9 mouse cellular contexts compared by ENCODE assay signal in the genomic region with DNA sequence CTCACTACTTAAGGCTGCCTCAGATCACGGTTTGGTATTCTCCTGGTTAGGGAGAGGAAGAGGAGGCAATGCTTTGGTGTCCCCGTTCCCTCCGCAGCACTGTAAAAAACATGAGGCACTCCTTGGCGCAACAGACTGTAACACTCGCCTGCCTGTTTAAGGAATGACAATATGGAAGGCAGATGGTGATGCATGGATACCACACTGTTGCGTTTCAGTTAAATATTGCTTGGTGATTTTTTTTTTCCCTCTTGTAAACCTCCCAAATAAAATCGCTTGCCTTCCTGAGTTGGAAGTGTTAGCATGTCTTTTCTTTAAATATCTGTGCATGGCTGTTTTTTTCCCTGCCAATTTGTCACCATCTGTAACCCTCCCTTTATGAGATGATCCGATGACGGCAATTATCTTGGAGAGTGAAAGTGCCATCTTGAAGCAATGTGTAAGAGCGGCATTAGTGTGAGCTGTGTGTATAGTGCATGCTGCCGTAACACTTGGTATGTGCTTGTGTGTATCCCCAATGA. TPM values are rescaled to one million over a fixed set of nuclear protein-coding genes. Genes with fewer than 3 reads are reported as not detected.
A peak's percentile ranks its signal among the peaks of the same experiment; 100 is the strongest.
DNase-seq lines count a peak whose midpoint lies in the region; ATAC-seq lines count a peak whose summit lies in the region.
"Had no signal": no experiment of that assay in that cellular context is flagged by ENCODE, and none has a peak within 500 bp of the region (broad histone marks: within the 10 kb centered on the region; RNA-seq: fewer than 3 reads in every experiment).

No protein-coding gene starts in this region.

- no peaks in the 10 kb centered on the region for H3K36me3 ChIP-seq in lung, embryonic 15.5 days
- H3K36me3 ChIP-seq in forebrain, embryonic 15.5 days: no peaks in the 10 kb centered on the region
- no peaks in the 10 kb centered on the region for H3K36me3 ChIP-seq in limb, embryonic 12.5 days

- no peak for DNase-seq in lung, postnatal 10 days
- peak; percentile 58 for DNase-seq in right cerebral cortex, postnatal 25 days
- DNase-seq in cerebellum, adult 18-20 months: no peak
- DNase-seq: gastrocnemius, postnatal 14 days; kidney, postnatal 25 days had no signal

- H3K4me1 ChIP-seq in lung, embryonic 15.5 days: peaks cover 13% of the 10 kb centered on the region; the same call in 1 of the 2 replicates
- H3K4me1 ChIP-seq in forebrain, embryonic 15.5 days: peaks cover 25% of the 10 kb centered on the region
- peaks cover 16% of the 10 kb centered on the region; the same call in 1 of the 2 replicates for H3K4me1 ChIP-seq in limb, embryonic 12.5 days (replicated peaks)

- WGBS in lung, embryonic 15.5 days: 51% methylated on average over 11 of the region's 11 CpGs
- 41% methylated on average over 11 of the region's 11 CpGs for WGBS in forebrain, embryonic 15.5 days
- WGBS in limb, embryonic 12.5 days: 44% methylated on average over 11 of the region's 11 CpGs

- ATAC-seq in lung, embryonic 15.5 days (ENCODE audit: borderline replicate concordance, extremely low read depth, low FRiP score, low TSS enrichment): no peak
- peak; percentile 75 for ATAC-seq in forebrain, embryonic 15.5 days (replicated peaks)
- ATAC-seq in limb, embryonic 12.5 days (ENCODE audit: insufficient number of reproducible peaks, insufficient read depth, low FRiP score, low TSS enrichment, low read depth): no peak
- ATAC-seq in erythroid progenitor cell, adult 5-6 weeks (replicated peaks; ENCODE audit: low FRiP score, poor library complexity, severe bottlenecking): no peak

- H3K4me2 ChIP-seq in lung, embryonic 15.5 days: peak overlapping the region; percentile 94
- peak overlapping the region; percentile 88 for H3K4me2 ChIP-seq in forebrain, embryonic 15.5 days (replicated peaks)
- H3K4me2 ChIP-seq in limb, embryonic 12.5 days: peak overlapping the region; percentile 93

- no peak overlapping the region for H3K4me3 ChIP-seq in lung, embryonic 15.5 days
- H3K4me3 ChIP-seq in forebrain, embryonic 15.5 days: peak overlapping the region; percentile 56
- 0 out of 2 replicates have a peak overlapping the region, but pooled peaks have one; percentile 65 for H3K4me3 ChIP-seq in limb, embryonic 12.5 days (replicated peaks)

- H3K9ac ChIP-seq in lung, embryonic 15.5 days: no peak overlapping the region
- peak overlapping the region; percentile 67; the same call in 1 of the 2 replicates for H3K9ac ChIP-seq in forebrain, embryonic 15.5 days (replicated peaks)
- H3K9ac ChIP-seq in limb, embryonic 12.5 days (replicated peaks): no peak overlapping the region

- H3K9me3 ChIP-seq in lung, embryonic 15.5 days: no peaks in the 10 kb centered on the region
- H3K9me3 ChIP-seq in forebrain, embryonic 15.5 days: no peaks in the 10 kb centered on the region
- no peaks in the 10 kb centered on the region for H3K9me3 ChIP-seq in limb, embryonic 12.5 days

- no peak overlapping the region for H3K27ac ChIP-seq in lung, embryonic 15.5 days
- H3K27ac ChIP-seq in forebrain, embryonic 15.5 days (replicated peaks): peak overlapping the region; percentile 63
- H3K27ac ChIP-seq in limb, embryonic 12.5 days: no peak overlapping the region

- peaks cover 29% of the 10 kb centered on the region for H3K27me3 ChIP-seq in lung, embryonic 15.5 days
- H3K27me3 ChIP-seq in forebrain, embryonic 15.5 days: no peaks in the 10 kb centered on the region
- peaks cover 33% of the 10 kb centered on the region for H3K27me3 ChIP-seq in limb, embryonic 12.5 days

RNA-seq across cellular contexts. Expression of a gene that starts 0.7 kb away (rescaled TPM):
- 2.4 and 3.2 TPM in 2 replicates for polyA plus RNA-seq in lung, embryonic 15.5 days (2015; fragmentation: Nextera tagmentation; extraction: Ambion mirVana)
- 11.9 and 12.7 TPM in 2 replicates for polyA plus RNA-seq in forebrain, embryonic 15.5 days (2015; fragmentation: Nextera tagmentation; extraction: Ambion mirVana)
- 5.9 TPM in 2 replicates for polyA plus RNA-seq in limb, embryonic 12.5 days (2016; fragmentation: Nextera tagmentation; extraction: Ambion mirVana)
- total RNA-seq in erythroid progenitor cell, adult 5-6 weeks (2015; ENCODE audit: low replicate concordance): not detected in 2 replicates
- total RNA-seq in erythroid progenitor cell, adult 5-6 weeks (2017; ENCODE audit: low replicate concordance): not detected in 2 replicates

RNA-seq across cellular contexts. Expression of a gene that starts 7.8 kb away (rescaled TPM):
- 0.93 and 1.1 TPM in 2 replicates for polyA plus RNA-seq in lung, embryonic 15.5 days (2015; fragmentation: Nextera tagmentation; extraction: Ambion mirVana)
- polyA plus RNA-seq in forebrain, embryonic 15.5 days (2015; fragmentation: Nextera tagmentation; extraction: Ambion mirVana): 19.2 and 20.9 TPM in 2 replicates
- polyA plus RNA-seq in limb, embryonic 12.5 days (2016; fragmentation: Nextera tagmentation; extraction: Ambion mirVana): 1.1 and 1.2 TPM in 2 replicates
- total RNA-seq in erythroid progenitor cell, adult 5-6 weeks (2015; ENCODE audit: low replicate concordance): not detected in 2 replicates
- total RNA-seq in erythroid progenitor cell, adult 5-6 weeks (2017; ENCODE audit: low replicate concordance): not detected in 2 replicates

RNA-seq across cellular contexts. Expression of a gene that starts 17.4 kb away (rescaled TPM):
- polyA plus RNA-seq in lung, embryonic 15.5 days (2015; fragmentation: Nextera tagmentation; extraction: Ambion mirVana): 32.8 and 34.4 TPM in 2 replicates
- 30.5 and 34.0 TPM in 2 replicates for polyA plus RNA-seq in forebrain, embryonic 15.5 days (2015; fragmentation: Nextera tagmentation; extraction: Ambion mirVana)
- 35.5 and 42.5 TPM in 2 replicates for polyA plus RNA-seq in limb, embryonic 12.5 days (2016; fragmentation: Nextera tagmentation; extraction: Ambion mirVana)
- total RNA-seq in erythroid progenitor cell, adult 5-6 weeks (2015; ENCODE audit: low replicate concordance): 6.7 and 6.8 TPM in 2 replicates
- 1.2 and 5.5 TPM in 2 replicates for total RNA-seq in erythroid progenitor cell, adult 5-6 weeks (2017; ENCODE audit: low replicate concordance)

RNA-seq across cellular contexts. Expression of a gene that starts 17.5 kb away (rescaled TPM):
- not detected in 2 replicates for polyA plus RNA-seq in lung, embryonic 15.5 days (2015; fragmentation: Nextera tagmentation; extraction: Ambion mirVana)
- not detected in 2 replicates for polyA plus RNA-seq in forebrain, embryonic 15.5 days (2015; fragmentation: Nextera tagmentation; extraction: Ambion mirVana)
- not detected in 2 replicates for polyA plus RNA-seq in limb, embryonic 12.5 days (2016; fragmentation: Nextera tagmentation; extraction: Ambion mirVana)
- not detected in 2 replicates for total RNA-seq in erythroid progenitor cell, adult 5-6 weeks (2015; ENCODE audit: low replicate concordance)
- not detected in 2 replicates for total RNA-seq in erythroid progenitor cell, adult 5-6 weeks (2017; ENCODE audit: low replicate concordance)
- total RNA-seq: gastrocnemius, postnatal 14 days had no signal

RNA-seq across cellular contexts. Expression of a gene that starts 17.5 kb away (rescaled TPM):
- 28.4 and 29.0 TPM in 2 replicates for polyA plus RNA-seq in lung, embryonic 15.5 days (2015; fragmentation: Nextera tagmentation; extraction: Ambion mirVana)
- 16.3 and 18.9 TPM in 2 replicates for polyA plus RNA-seq in forebrain, embryonic 15.5 days (2015; fragmentation: Nextera tagmentation; extraction: Ambion mirVana)
- polyA plus RNA-seq in limb, embryonic 12.5 days (2016; fragmentation: Nextera tagmentation; extraction: Ambion mirVana): 32.7 and 36.6 TPM in 2 replicates
- total RNA-seq in erythroid progenitor cell, adult 5-6 weeks (2015; ENCODE audit: low replicate concordance): not detected in 2 replicates
- total RNA-seq in erythroid progenitor cell, adult 5-6 weeks (2017; ENCODE audit: low replicate concordance): 0.15 TPM in 1 of 2 replicates, not detected in the other
